Comparison of ENCODE assay signal across 8 mouse cellular contexts in genomic region chr7:99482637-99483036, GRCm38 (mm10). TPM values are rescaled to one million over a fixed set of nuclear protein-coding genes. Genes with fewer than 3 reads are reported as not detected.
DNase-seq lines count a peak whose midpoint lies in the region; ATAC-seq and TF ChIP-seq lines count a peak whose summit lies in the region.

No protein-coding gene starts in this region.

- H3K4me2 ChIP-seq in lung, embryonic 15.5 days, result peak overlapping the region; percentile 84
- H3K4me2 ChIP-seq in limb, embryonic 11.5 days (ENCODE audit: low read depth, severe bottlenecking), result peak overlapping the region; percentile 89
- H3K4me2 ChIP-seq in neural tube, embryonic 15.5 days, result peak overlapping the region; percentile 78

- H3K9me3 ChIP-seq in lung, embryonic 15.5 days, result no peaks in the 10 kb centered on the region
- H3K9me3 ChIP-seq in limb, embryonic 11.5 days (ENCODE audit: control insufficient read depth, low read length), result no peaks in the 10 kb centered on the region
- H3K9me3 ChIP-seq in neural tube, embryonic 15.5 days (replicated peaks), result no peaks in the 10 kb centered on the region

- no peak for DNase-seq in lung, postnatal 10 days
- DNase-seq in limb, embryonic 11.5 days (ENCODE audit: low spot score), result no peak
- no peak for DNase-seq in cerebellum, postnatal 36 days
- no peak for DNase-seq in thymus, postnatal 36 days
- DNase-seq in layer of hippocampus, adult 18-20 months (ENCODE audit: low spot score in 2 of 2), result no peak

- no peak for TF ChIP-seq CTCF in embryonic fibroblast, embryonic 13.5 days (IDR thresholded peaks at IDR 0.05; ENCODE audit: borderline replicate concordance, insufficient read depth, low read length)

- ATAC-seq in lung, embryonic 15.5 days (ENCODE audit: borderline replicate concordance, extremely low read depth, low FRiP score, low TSS enrichment), result no peak
- ATAC-seq in limb, embryonic 11.5 days (ENCODE audit: insufficient number of reproducible peaks, low FRiP score, low TSS enrichment, low read depth), result no peak
- ATAC-seq in neural tube, embryonic 15.5 days (ENCODE audit: low FRiP score), result peak; percentile 1; the same call in 1 of the 2 replicates

- peak overlapping the region; percentile 75 for H3K4me3 ChIP-seq in lung, embryonic 15.5 days
- H3K4me3 ChIP-seq in embryonic fibroblast, embryonic 13.5 days (ENCODE audit: insufficient read depth, low read length), result peak overlapping the region; percentile 100
- peak overlapping the region; percentile 86 for H3K4me3 ChIP-seq in limb, embryonic 11.5 days (ENCODE audit: low read depth, low read length)
- peak overlapping the region; percentile 73 for H3K4me3 ChIP-seq in neural tube, embryonic 15.5 days (replicated peaks)

- under 1% methylated on average over 6 of the region's 6 CpGs for WGBS in lung, embryonic 15.5 days
- WGBS in limb, embryonic 11.5 days, result 5% methylated on average over 6 of the region's 6 CpGs
- WGBS in neural tube, embryonic 15.5 days, result 3% methylated on average over 6 of the region's 6 CpGs

- no peak for TF ChIP-seq POLR2A in embryonic fibroblast, embryonic 13.5 days (IDR thresholded peaks at IDR 0.05; ENCODE audit: low read depth, low read length)

- H3K27me3 ChIP-seq in lung, embryonic 15.5 days, result no peaks in the 10 kb centered on the region
- no peaks in the 10 kb centered on the region for H3K27me3 ChIP-seq in limb, embryonic 11.5 days (ENCODE audit: control insufficient read depth, insufficient read depth, low read length)
- peaks cover 10% of the 10 kb centered on the region; the same call in 1 of the 2 replicates for H3K27me3 ChIP-seq in neural tube, embryonic 15.5 days (replicated peaks)

- peak overlapping the region; percentile 82 for H3K9ac ChIP-seq in lung, embryonic 15.5 days
- H3K9ac ChIP-seq in limb, embryonic 11.5 days (ENCODE audit: low read length), result peak overlapping the region; percentile 96
- H3K9ac ChIP-seq in neural tube, embryonic 15.5 days (replicated peaks), result peak overlapping the region; percentile 69

- peak overlapping the region; percentile 68 for H3K27ac ChIP-seq in lung, embryonic 15.5 days
- H3K27ac ChIP-seq in embryonic fibroblast, embryonic 13.5 days (ENCODE audit: insufficient read depth, low read length), result peak overlapping the region; percentile 66
- H3K27ac ChIP-seq in limb, embryonic 11.5 days (replicated peaks; ENCODE audit: low read depth, low read length), result no peak overlapping the region
- H3K27ac ChIP-seq in neural tube, embryonic 15.5 days (replicated peaks), result peak overlapping the region; percentile 92; the same call in 1 of the 2 replicates

- H3K36me3 ChIP-seq in lung, embryonic 15.5 days, result peaks cover 48% of the 10 kb centered on the region
- H3K36me3 ChIP-seq in limb, embryonic 11.5 days (ENCODE audit: control insufficient read depth, insufficient read depth, low read length), result peaks cover 30% of the 10 kb centered on the region
- peaks cover 46% of the 10 kb centered on the region for H3K36me3 ChIP-seq in neural tube, embryonic 15.5 days

- peaks cover 38% of the 10 kb centered on the region for H3K4me1 ChIP-seq in lung, embryonic 15.5 days
- H3K4me1 ChIP-seq in embryonic fibroblast, embryonic 13.5 days (ENCODE audit: control insufficient read depth, insufficient read depth, low read length), result peaks cover 14% of the 10 kb centered on the region
- H3K4me1 ChIP-seq in limb, embryonic 11.5 days (ENCODE audit: control insufficient read depth, insufficient read depth, low read length), result peaks cover 13% of the 10 kb centered on the region
- H3K4me1 ChIP-seq in neural tube, embryonic 15.5 days, result peaks cover 51% of the 10 kb centered on the region

RNA-seq across cellular contexts. Expression of gene Rps3, which starts 0.9 kb away (rescaled TPM):
- polyA plus RNA-seq in lung, embryonic 15.5 days (2015; fragmentation: Nextera tagmentation; extraction: Ambion mirVana), result 777 and 836 TPM in 2 replicates
- polyA plus RNA-seq in embryonic fibroblast, embryonic 13.5 days (2011; ENCODE audit: insufficient read length, low read depth, missing spikeins), result 1,504 and 1,592 TPM in 2 replicates
- 880 and 888 TPM in 2 replicates for polyA plus RNA-seq in limb, embryonic 11.5 days (2014; fragmentation: Nextera tagmentation; extraction: Ambion mirVana)
- 412 and 499 TPM in 2 replicates for polyA plus RNA-seq in neural tube, embryonic 15.5 days (2015; fragmentation: Nextera tagmentation; extraction: Ambion mirVana)
- total RNA-seq in layer of hippocampus, adult 18-20 months (2021), result 100 to 1,000 TPM; 288 to 291 TPM

RNA-seq across cellular contexts. Expression of gene Klhl35, which starts 16.8 kb away (rescaled TPM):
- polyA plus RNA-seq in lung, embryonic 15.5 days (2015; fragmentation: Nextera tagmentation; extraction: Ambion mirVana), result 0.80 and 0.94 TPM in 2 replicates
- polyA plus RNA-seq in embryonic fibroblast, embryonic 13.5 days (2011; ENCODE audit: insufficient read length, low read depth, missing spikeins), result not detected in 2 replicates
- 0.35 and 0.65 TPM in 2 replicates for polyA plus RNA-seq in limb, embryonic 11.5 days (2014; fragmentation: Nextera tagmentation; extraction: Ambion mirVana)
- polyA plus RNA-seq in neural tube, embryonic 15.5 days (2015; fragmentation: Nextera tagmentation; extraction: Ambion mirVana), result 1.7 and 2.2 TPM in 2 replicates
- 1 to 10 TPM; 2.2 to 2.3 TPM for total RNA-seq in layer of hippocampus, adult 18-20 months (2021)

RNA-seq across cellular contexts. Expression of gene Arrb1, which starts 52.6 kb away (rescaled TPM):
- polyA plus RNA-seq in lung, embryonic 15.5 days (2015; fragmentation: Nextera tagmentation; extraction: Ambion mirVana), result 16.1 and 17.5 TPM in 2 replicates
- 6.4 and 6.6 TPM in 2 replicates for polyA plus RNA-seq in embryonic fibroblast, embryonic 13.5 days (2011; ENCODE audit: insufficient read length, low read depth, missing spikeins)
- 2.9 and 3.3 TPM in 2 replicates for polyA plus RNA-seq in limb, embryonic 11.5 days (2014; fragmentation: Nextera tagmentation; extraction: Ambion mirVana)
- polyA plus RNA-seq in neural tube, embryonic 15.5 days (2015; fragmentation: Nextera tagmentation; extraction: Ambion mirVana), result 15.1 and 16.6 TPM in 2 replicates
- total RNA-seq in layer of hippocampus, adult 18-20 months (2021), result 100 to 1,000 TPM; 143 to 168 TPM
